Comparison of ENCODE assay signal across 29 mouse cellular contexts in the genomic region with DNA sequence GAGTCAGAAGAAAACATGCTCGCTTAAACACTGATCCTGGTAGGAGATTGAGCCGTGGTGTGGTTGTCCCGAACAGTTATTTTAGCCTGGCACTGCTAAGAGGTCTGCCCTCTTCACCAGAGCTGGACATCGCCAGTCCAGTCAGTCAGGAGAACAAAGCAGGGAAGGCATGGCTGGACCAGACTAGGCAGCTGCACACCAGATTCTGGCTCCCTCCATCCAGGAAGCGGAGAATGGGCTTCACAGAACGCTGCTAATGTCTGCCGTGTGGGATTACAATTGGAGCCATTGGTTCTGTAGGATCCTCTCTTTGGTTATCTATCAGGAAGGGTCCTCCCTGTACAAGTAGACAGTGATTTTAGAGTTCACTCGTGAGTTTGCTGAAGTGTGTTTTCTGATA.
DNase-seq lines count a peak whose midpoint lies in the region; ATAC-seq and TF ChIP-seq lines count a peak whose summit lies in the region.
"Had no signal": no experiment of that assay in that cellular context is flagged by ENCODE, and none has a peak within 500 bp of the region (broad histone marks: within the 10 kb centered on the region; RNA-seq: fewer than 3 reads in every experiment).

No protein-coding gene starts in this region.

- H3K27ac ChIP-seq in heart, embryonic 14.5 days (replicated peaks in 1 of 2; ENCODE audit: control insufficient read depth in 1 of 2, insufficient read depth in 1 of 2, low read depth in 2 of 2, low read length in 2 of 2) = no peak overlapping the region
- H3K27ac ChIP-seq in heart, adult 2 months = no peak overlapping the region
- no peak overlapping the region for H3K27ac ChIP-seq in intestine, embryonic 14.5 days (ENCODE audit: low read depth)
- no peak overlapping the region for H3K27ac ChIP-seq in intestine, embryonic 15.5 days
- H3K27ac ChIP-seq: embryonic facial prominence, embryonic 13.5 days; kidney, embryonic 15.5 days; layer of hippocampus, adult 2 months; left cerebral cortex, adult 2 months; limb, embryonic 15.5 days; liver, embryonic 13.5 days; midbrain, embryonic 15.5 days; stomach, postnatal 0 days had no signal

- H3K79me2 ChIP-seq in heart, adult 2 months (replicated peaks; ENCODE audit: control insufficient read depth, insufficient read depth, low read length) = no peaks in the 10 kb centered on the region

- DNase-seq in heart, adult 11 months = peak; percentile 13
- no peak for DNase-seq in heart, adult 18-20 months
- no peak for DNase-seq in heart, adult 2 months
- DNase-seq in intestine, embryonic 14.5 days (ENCODE audit: low spot score) = peak; percentile 52
- no peak for DNase-seq in testis, postnatal 14 days (ENCODE audit: low spot score)
- DNase-seq: adrenal gland, postnatal 14 days; cerebellum, adult 11 months; cerebellum, adult 9-10 months; cerebellum, postnatal 36 days; embryo, embryonic 11 days; forebrain, postnatal 0 days; kidney, adult 11 months; kidney, postnatal 36 days; liver, embryonic 13.5 days; lung, postnatal 4 days; right cerebral cortex, postnatal 4 days; thymus, adult 2 months; thymus, postnatal 4 days had no signal

- peak overlapping the region; percentile 28 for H3K4me2 ChIP-seq in heart, embryonic 14.5 days (ENCODE audit: low read length)
- H3K4me2 ChIP-seq in intestine, embryonic 14.5 days (ENCODE audit: low read length) = no peak overlapping the region
- H3K4me2 ChIP-seq in intestine, embryonic 15.5 days (replicated peaks) = no peak overlapping the region
- H3K4me2 ChIP-seq: embryonic facial prominence, embryonic 13.5 days; kidney, embryonic 15.5 days; limb, embryonic 15.5 days; liver, embryonic 13.5 days; midbrain, embryonic 15.5 days had no signal

- H3K36me3 ChIP-seq in heart, embryonic 14.5 days (ENCODE audit: control insufficient read depth, insufficient read depth, low read length) = no peaks in the 10 kb centered on the region
- no peaks in the 10 kb centered on the region for H3K36me3 ChIP-seq in heart, adult 2 months (ENCODE audit: control insufficient read depth, insufficient read depth, low read length)
- no peaks in the 10 kb centered on the region for H3K36me3 ChIP-seq in intestine, embryonic 14.5 days (ENCODE audit: control insufficient read depth, insufficient read depth, low read length)
- H3K36me3 ChIP-seq in intestine, embryonic 15.5 days = no peaks in the 10 kb centered on the region
- no peaks in the 10 kb centered on the region for H3K36me3 ChIP-seq in E14TG2a.4 (ENCODE audit: insufficient read depth, low read length)
- H3K36me3 ChIP-seq: embryonic facial prominence, embryonic 13.5 days; kidney, embryonic 15.5 days; limb, embryonic 15.5 days; liver, embryonic 13.5 days; midbrain, embryonic 15.5 days had no signal

- intact Hi-C loops in heart, adult 2 months (cut with DNase I) = loop anchor here (5.0 kb wide), 1 partner anchor 202 kb away; no protein-coding TSS in a partner anchor

- H3K27me3 ChIP-seq in heart, embryonic 14.5 days (ENCODE audit: control insufficient read depth, insufficient read depth, low read length) = peaks cover 14% of the 10 kb centered on the region; the same call in 1 of the 2 replicates
- H3K27me3 ChIP-seq in heart, adult 2 months (ENCODE audit: control insufficient read depth, insufficient read depth, low read length) = peaks cover 2% of the 10 kb centered on the region; the same call in 1 of the 2 replicates
- no peaks in the 10 kb centered on the region; the same call in 1 of the 2 replicates for H3K27me3 ChIP-seq in intestine, embryonic 14.5 days (replicated peaks; ENCODE audit: control insufficient read depth, insufficient read depth, low read length)
- H3K27me3 ChIP-seq in intestine, embryonic 15.5 days (replicated peaks) = peaks cover 3% of the 10 kb centered on the region; the same call in 1 of the 2 replicates
- H3K27me3 ChIP-seq in E14TG2a.4 (ENCODE audit: insufficient read depth, low read length) = peaks cover 7% of the 10 kb centered on the region

- H3K4me3 ChIP-seq in heart, embryonic 14.5 days (ENCODE audit: control insufficient read depth in 1 of 2, insufficient read depth in 1 of 2, low read depth in 1 of 2, low read length in 2 of 2) = no peak overlapping the region
- no peak overlapping the region for H3K4me3 ChIP-seq in heart, adult 2 months
- H3K4me3 ChIP-seq in intestine, embryonic 14.5 days (ENCODE audit: low read depth, low read length) = no peak overlapping the region
- H3K4me3 ChIP-seq in intestine, embryonic 15.5 days (replicated peaks) = no peak overlapping the region
- 0 out of 2 replicates have a peak overlapping the region, but pooled peaks have one; percentile 10 for H3K4me3 ChIP-seq in E14TG2a.4 (replicated peaks; ENCODE audit: low read length)
- H3K4me3 ChIP-seq: embryonic facial prominence, embryonic 13.5 days; kidney, embryonic 15.5 days; layer of hippocampus, adult 2 months; left cerebral cortex, adult 2 months; limb, embryonic 15.5 days; liver, embryonic 13.5 days; megakaryocyte, embryonic 14.5 days; midbrain, embryonic 15.5 days had no signal

- no peak overlapping the region for H3K9ac ChIP-seq in heart, embryonic 14.5 days (ENCODE audit: low read length)
- no peak overlapping the region for H3K9ac ChIP-seq in heart, adult 2 months (ENCODE audit: low read depth, low read length)
- H3K9ac ChIP-seq in intestine, embryonic 14.5 days (ENCODE audit: low read length) = no peak overlapping the region
- no peak overlapping the region for H3K9ac ChIP-seq in intestine, embryonic 15.5 days
- H3K9ac ChIP-seq: embryonic facial prominence, embryonic 13.5 days; forebrain, postnatal 0 days; kidney, embryonic 15.5 days; limb, embryonic 15.5 days; liver, embryonic 13.5 days; midbrain, embryonic 15.5 days had no signal

- no peak for ATAC-seq in heart, embryonic 14.5 days (ENCODE audit: insufficient number of reproducible peaks, insufficient read depth, low FRiP score, low read depth)
- no peak for ATAC-seq in intestine, embryonic 14.5 days (replicated peaks; ENCODE audit: low FRiP score, low TSS enrichment, low read depth)
- no peak for ATAC-seq in intestine, embryonic 15.5 days
- ATAC-seq: forebrain, postnatal 0 days; midbrain, embryonic 15.5 days had no signal

- no peaks in the 10 kb centered on the region for H3K9me3 ChIP-seq in heart, embryonic 14.5 days (ENCODE audit: control insufficient read depth, low read length)
- no peaks in the 10 kb centered on the region for H3K9me3 ChIP-seq in intestine, embryonic 14.5 days (ENCODE audit: control insufficient read depth, low read length)
- no peaks in the 10 kb centered on the region for H3K9me3 ChIP-seq in intestine, embryonic 15.5 days
- no peaks in the 10 kb centered on the region for H3K9me3 ChIP-seq in E14TG2a.4 (ENCODE audit: low read length)
- H3K9me3 ChIP-seq: embryonic facial prominence, embryonic 13.5 days; kidney, embryonic 15.5 days; limb, embryonic 15.5 days; liver, embryonic 13.5 days; midbrain, embryonic 15.5 days had no signal

- no peak for TF ChIP-seq CTCF in heart, adult 2 months (IDR thresholded peaks at IDR 0.05)
- TF ChIP-seq CTCF in E14TG2a.4 (conservative IDR thresholded peaks at IDR 0.05; ENCODE audit: low read length) = no peak

- no peaks in the 10 kb centered on the region for H3K4me1 ChIP-seq in heart, embryonic 14.5 days (ENCODE audit: control insufficient read depth in 2 of 2, insufficient read depth in 2 of 2, low read length in 2 of 2)
- H3K4me1 ChIP-seq in heart, adult 2 months (ENCODE audit: control insufficient read depth, insufficient read depth, low read length) = no peaks in the 10 kb centered on the region
- no peaks in the 10 kb centered on the region for H3K4me1 ChIP-seq in intestine, embryonic 14.5 days (replicated peaks; ENCODE audit: control insufficient read depth, insufficient read depth, low read length)
- H3K4me1 ChIP-seq in intestine, embryonic 15.5 days (replicated peaks) = no peaks in the 10 kb centered on the region
- H3K4me1 ChIP-seq in E14TG2a.4 (replicated peaks; ENCODE audit: low read depth, low read length) = peaks cover 48% of the 10 kb centered on the region
- H3K4me1 ChIP-seq: embryonic facial prominence, embryonic 13.5 days; kidney, embryonic 15.5 days; limb, embryonic 15.5 days; liver, embryonic 13.5 days; megakaryocyte, embryonic 14.5 days; midbrain, embryonic 15.5 days had no signal

- 22% methylated on average over 8 of the region's 8 CpGs for WGBS in heart, embryonic 14.5 days
- 39% methylated on average over 8 of the region's 8 CpGs for WGBS in heart, adult 2 months
- WGBS in intestine, embryonic 14.5 days = 30% methylated on average over 8 of the region's 8 CpGs
- WGBS in intestine, embryonic 15.5 days = 39% methylated on average over 8 of the region's 8 CpGs

- no peak for TF ChIP-seq POLR2A in heart, adult 2 months (IDR thresholded peaks at IDR 0.05; ENCODE audit: insufficient read depth, low read depth, low read length)

- TF ChIP-seq EP300 in heart, adult 2 months (IDR thresholded peaks at IDR 0.05; ENCODE audit: insufficient read depth, low read depth, low read length) = no peak

Comparison
In these comparisons a context has a peak if more than half of its experiments do, and no peak if none do; other contexts are left out.
1. DNase-seq: peak in heart, adult 11 months (single experiment) and intestine, embryonic 14.5 days (single experiment); none in heart, adult 18-20 months (0 of 2), heart, adult 2 months (0 of 2) and testis, postnatal 14 days (single experiment).